Mouse (Mus musculus) common myeloid progenitor, adult 5-6 weeks (primary cell): Measurements from ENCODE around the gene Rgs14. TPM values are rescaled to one million over a fixed set of nuclear protein-coding genes. Genes with fewer than 3 reads are reported as not detected.
A peak's percentile ranks its signal among the peaks of the same experiment; 100 is the strongest.

Source experiments
- ATAC-seq: replicated peaks from 2 replicates; pipeline ENCODE4 v1.8.0; 2016; ENCODE audit warnings: low read depth, mild to moderate bottlenecking, moderate TSS enrichment, inconsistent platforms; ENCODE audit not compliant: poor library complexity, severe bottlenecking
- total RNA-seq: library from RNA; stranded (forward); fragments of 200-1000, 187-1606 nt; gene quantifications from 2 replicates; pipeline ENCODE4 v1.2.3, GENCODE M21; 2017

Gene Rgs14
- 4.2 and 8.7 TPM in 2 replicates for total RNA-seq

DNA sequence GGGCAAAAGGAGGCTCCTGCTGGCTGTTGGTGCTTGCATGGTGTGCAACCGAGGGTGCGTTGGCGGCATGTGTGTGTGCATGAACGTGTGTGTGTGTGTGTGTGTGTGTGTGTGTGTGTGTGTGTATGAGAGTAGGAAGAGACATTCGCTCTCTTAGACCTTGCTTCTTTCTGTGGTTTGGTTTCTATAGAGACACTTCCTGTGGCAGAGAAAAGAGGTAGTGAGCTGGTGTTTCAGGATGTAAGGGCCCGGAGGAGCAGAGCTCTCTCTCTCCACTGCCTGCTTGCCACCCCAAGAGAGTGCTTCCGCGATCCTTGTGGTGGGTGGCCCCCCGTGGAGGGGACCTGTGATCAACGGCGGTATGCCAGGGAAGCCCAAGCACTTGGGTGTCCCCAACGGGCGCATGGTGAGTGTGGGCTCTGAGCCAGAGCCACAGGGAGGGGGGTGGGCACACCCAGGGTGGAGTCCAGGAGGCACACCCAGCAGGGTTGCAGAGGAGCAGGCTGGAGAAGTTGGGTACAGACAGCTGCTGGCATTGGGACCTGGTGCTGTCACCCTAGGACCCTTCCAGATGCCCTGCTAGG, at the start of gene Rgs14:
Rgs14 (plus strand) TSS at position 202 of the 584 bp plus-strand sequence.
- peak; percentile 91 for ATAC-seq

GRCm38 (mm10) chr13:55319931-55320533, 49.5 kb upstream of the Rgs14 start, which contains the start of gene Prelid1:
Gene Prelid1 (plus strand): TSS chr13:55320500.
- no peak for ATAC-seq

DNA sequence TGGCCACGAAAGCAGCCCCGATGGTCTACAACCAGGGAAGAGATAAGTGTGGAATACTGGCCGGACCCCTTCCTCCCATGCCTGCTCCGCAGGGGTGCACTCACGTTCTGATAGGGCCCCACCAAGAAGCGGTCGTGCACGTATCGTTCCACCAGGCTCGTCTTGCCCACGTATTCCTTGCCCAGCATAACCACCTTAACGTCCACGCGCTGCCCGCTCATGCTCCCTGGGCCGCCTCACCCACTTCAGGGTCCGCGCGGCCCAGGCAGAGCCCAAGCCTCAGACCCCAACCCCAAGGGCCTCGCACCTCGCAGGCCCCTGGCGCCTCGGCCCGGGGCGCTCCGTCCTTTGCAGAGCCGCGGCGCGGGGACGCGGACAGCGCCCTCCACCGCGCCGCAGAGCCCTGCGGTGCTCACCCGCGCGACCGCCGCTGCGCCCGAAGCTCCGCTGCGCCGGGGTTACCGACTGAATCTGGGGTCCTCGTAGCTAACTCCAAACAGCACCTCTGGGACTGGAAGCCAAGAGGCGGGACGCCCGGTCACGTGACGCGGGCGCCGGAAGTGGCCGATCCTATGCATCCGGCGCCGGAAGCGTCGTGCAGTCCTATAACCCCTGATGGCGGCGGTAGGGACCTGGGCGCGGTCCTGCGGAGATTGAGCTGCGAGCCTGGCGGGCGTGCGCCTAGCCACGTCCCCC, 48.0 kb upstream of the Rgs14 start, which contains the start of gene Rab24:
Rab24 (minus strand) TSS at position 513 of the 696 bp plus-strand sequence.
- peak; percentile 74 for ATAC-seq

- 0 out of 2 replicates have a peak, but pooled peaks have one; percentile 8 for ATAC-seq
These were observed 47.3 kb upstream of the Rgs14 start for GRCm38 (mm10) chr13:55322130-55322825.

- ATAC-seq = no peak
These were observed 43.9 kb upstream of the Rgs14 start for GRCm38 (mm10) chr13:55325596-55325995.

GRCm38 (mm10) chr13:55327169-55327568, 42.4 kb upstream of the Rgs14 start:
- ATAC-seq = no peak

GRCm38 (mm10) chr13:55327633-55328032, 41.9 kb upstream of the Rgs14 start:
- ATAC-seq = peak; percentile 72

- no peak for ATAC-seq
These were observed 41.4 kb upstream of the Rgs14 start for GRCm38 (mm10) chr13:55328171-55328570.

- ATAC-seq = no peak
These were observed 40.9 kb upstream of the Rgs14 start for GRCm38 (mm10) chr13:55328641-55329040.

GRCm38 (mm10) chr13:55329109-55329682, 40.3 kb upstream of the Rgs14 start:
- ATAC-seq = peak; percentile 8

- ATAC-seq = peak; percentile 60
These were observed 39.6 kb upstream of the Rgs14 start, which contains the start of gene Mxd3 for GRCm38 (mm10) chr13:55329683-55330566. Gene Mxd3 (minus strand): TSS chr13:55329823.

DNA sequence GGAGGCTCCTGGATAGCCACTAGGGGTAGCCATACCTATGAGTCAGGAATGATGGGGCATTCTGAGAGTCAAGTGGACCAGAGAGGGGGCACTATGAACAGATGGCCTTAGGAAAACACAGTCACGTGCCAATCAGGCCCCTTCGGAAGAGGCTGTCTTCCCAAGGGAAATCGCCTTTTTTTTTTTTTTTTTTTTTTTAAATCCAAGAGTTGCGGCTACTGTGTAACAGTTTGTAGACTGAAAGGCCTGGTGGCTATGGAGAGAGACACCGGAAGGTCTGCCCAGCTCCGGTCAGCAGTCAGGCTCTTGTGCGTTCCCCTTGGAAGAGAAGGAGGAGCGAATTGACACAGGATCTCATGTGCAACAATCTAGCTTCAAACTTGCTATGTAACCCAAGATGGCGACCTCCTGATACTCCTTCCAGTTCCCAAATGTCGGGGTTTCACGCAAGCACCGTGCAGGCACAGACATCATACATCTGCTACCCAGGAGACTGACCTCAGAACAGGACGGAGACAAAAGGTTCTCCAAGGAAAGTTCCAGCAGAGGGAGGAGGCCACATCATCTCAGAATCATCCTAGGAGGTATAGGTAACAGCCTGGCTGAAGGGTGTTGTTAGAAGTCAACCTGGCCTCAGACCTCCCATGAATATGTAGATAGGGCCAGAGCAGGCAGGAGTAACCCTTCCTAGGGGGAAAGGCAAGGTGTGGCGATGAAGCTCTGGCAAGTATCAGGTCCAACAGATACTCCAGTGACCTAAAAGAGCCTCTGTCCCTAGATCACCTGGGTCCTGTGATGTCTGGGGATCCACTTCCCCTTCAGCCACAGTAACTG, 38.7 kb upstream of the Rgs14 start:
- ATAC-seq = no peak

GRCm38 (mm10) chr13:55332331-55332730, 37.2 kb upstream of the Rgs14 start:
- ATAC-seq = no peak

GRCm38 (mm10) chr13:55335701-55336100, 33.8 kb upstream of the Rgs14 start:
- no peak for ATAC-seq

GRCm38 (mm10) chr13:55337341-55337975, 32.1 kb upstream of the Rgs14 start:
- ATAC-seq = no peak

GRCm38 (mm10) chr13:55338131-55339054, 31.1 kb upstream of the Rgs14 start:
- ATAC-seq = no peak

GRCm38 (mm10) chr13:55339259-55339658, 30.3 kb upstream of the Rgs14 start:
- ATAC-seq = no peak
